Mouse (Mus musculus) liver, embryonic 14.5 days (tissue): ENCODE results near the gene Bmt2. TPM values are rescaled to one million over a fixed set of nuclear protein-coding genes. Genes with fewer than 3 reads are reported as not detected.
A peak's percentile ranks its signal among the peaks of the same experiment; 100 is the strongest.

Experiments
- ATAC-seq: fragments of 200-750 bp; cut with Nextera tagmentation; 2 replicates; pipeline ENCODE4 v1.8.0; 2017; ENCODE audit warnings: moderate number of reproducible peaks, mild to moderate bottlenecking, moderate library complexity; ENCODE audit not compliant: insufficient read depth
- DNase-seq, 3 experiments: peaks; one replicate each; pipeline ENCODE4 v3.0.0-alpha.2; 2012 to 2013; ENCODE audit warnings: low read depth in 3 of 3, low spot score in 3 of 3
- H3K27ac ChIP-seq: fragments of 300-500 bp; sonication (generic); 2 replicates; pipeline ENCODE4 v1.5.1; 2014; ENCODE audit warnings: moderate library complexity, mild to moderate bottlenecking, control low read depth, inconsistent platforms
- H3K27me3 ChIP-seq: fragments of 300-500 bp; sonication (generic); 2 replicates; pipeline ENCODE4 v1.6.1; 2014; ENCODE audit warnings: mild to moderate bottlenecking, low read length, moderate library complexity; ENCODE audit not compliant: control insufficient read depth, insufficient read depth
- H3K36me3 ChIP-seq: fragments of 300-500 bp; sonication (generic); replicated peaks from 2 replicates; pipeline ENCODE4 v1.6.1; 2014; ENCODE audit warnings: low read depth; ENCODE audit not compliant: control insufficient read depth, insufficient read depth
- H3K4me1 ChIP-seq, 2 experiments: fragments of 200-500 bp in 1 of 2; fragments of 300-500 bp in 1 of 2; sonication (generic) in 1 of 2; replicated peaks; 2 replicates each; pipeline ENCODE4 v1.6.1; 2012 to 2014; ENCODE audit warnings: antibody characterized with exemption in 1 of 2, inconsistent platforms in 1 of 2, low read length in 1 of 2; ENCODE audit not compliant: control insufficient read depth in 2 of 2, insufficient read depth in 2 of 2
- H3K4me2 ChIP-seq: fragments of 300-500 bp; sonication (generic); 2 replicates; pipeline ENCODE4 v1.6.1; 2014; ENCODE audit warnings: low read depth, mild to moderate bottlenecking, control low read depth, moderate library complexity
- H3K4me3 ChIP-seq, 2 experiments: fragments of 200-500 bp in 1 of 2; fragments of 300-500 bp in 1 of 2; sonication (generic) in 1 of 2; 2 replicates each; pipeline ENCODE4 v1.5.1; 2012 to 2014; ENCODE audit warnings: low read depth in 2 of 2, low read length in 2 of 2, mild to moderate bottlenecking in 2 of 2, control low read depth in 1 of 2, inconsistent platforms in 1 of 2, moderate library complexity in 1 of 2; ENCODE audit not compliant: insufficient read depth in 1 of 2
- H3K9ac ChIP-seq: fragments of 300-500 bp; sonication (generic); replicated peaks from 2 replicates; pipeline ENCODE4 v1.6.1; 2014; ENCODE audit warnings: mild to moderate bottlenecking, control low read depth, moderate library complexity
- H3K9me3 ChIP-seq: fragments of 300-500 bp; sonication (generic); 2 replicates; pipeline ENCODE4 v1.6.1; 2016; ENCODE audit warnings: low read length, mixed read lengths; ENCODE audit not compliant: control insufficient read depth
- CTCF ChIP-seq: IDR thresholded peaks from 2 replicates; pipeline ENCODE4 v1.5.1; 2016; ENCODE audit warnings: antibody characterized with exemption, low read depth, control low read depth
- EP300 ChIP-seq: IDR thresholded peaks from 2 replicates; pipeline ENCODE4 v1.6.1; 2016; ENCODE audit warnings: antibody characterized with exemption, low read depth
- WGBS: fragments of 180-500 bp; shearing (Covaris S2); extraction: QIAGEN DNeasy Blood & Tissue Kit; methylation state at CpG from one replicate; pipeline ENCODE4 v1.1.7; 2014; ENCODE audit not compliant: insufficient replicate concordance; 5-methylcytosine and 5-hydroxymethylcytosine counted together
- polyA plus RNA-seq, 2 experiments: library from polyadenylated mRNA; depleted of rRNA in 1 of 2; stranded (reverse) in 1 of 2; unstranded in 1 of 2; fragments of >200 nt; fragmentation: Nextera tagmentation in 1 of 2; extraction: Ambion mirVana in 1 of 2; gene quantifications; 2 replicates each; pipeline versions ENCODE4 v1.2.1 to v1.2.3; 2012 to 2014

Gene Bmt2
- polyA plus RNA-seq, 2 experiments: 2.2 to 3.0 TPM

- Histone ChIP-seq H3K4me1 (no peaks in the 10 kb centered on the region), H3K36me3 (no peaks in the 10 kb centered on the region), H3K27me3 (no peaks in the 10 kb centered on the region), H3K4me3 (no peak overlapping the region), H3K27ac (no peak overlapping the region), H3K9me3 (no peaks in the 10 kb centered on the region), H3K4me2 (no peak overlapping the region), H3K9ac (no peak overlapping the region)
- DNase-seq: no peak
- 42% methylated on average over 2 of the region's 2 CpGs for WGBS
- no peak for ATAC-seq
- TF ChIP-seq CTCF: no peak
- no peak for TF ChIP-seq EP300
Observed at GRCm38 (mm10) chr6:13691657-13692294, 14.0 kb upstream of the Bmt2 start.

- ATAC-seq (no peak), DNase-seq (no peak)
- H3K9me3 ChIP-seq: no peaks in the 10 kb centered on the region
- H3K27me3 ChIP-seq: no peaks in the 10 kb centered on the region
- no peak for TF ChIP-seq CTCF
- no peak for TF ChIP-seq EP300
- no peak overlapping the region for H3K27ac ChIP-seq
- H3K4me1 ChIP-seq: no peaks in the 10 kb centered on the region
- H3K36me3 ChIP-seq: no peaks in the 10 kb centered on the region
- no peak overlapping the region for H3K4me3 ChIP-seq
- no peak overlapping the region for H3K9ac ChIP-seq
- H3K4me2 ChIP-seq: no peak overlapping the region
Observed at GRCm38 (mm10) chr6:13690398-13690797, 12.6 kb upstream of the Bmt2 start.

- H3K9ac ChIP-seq: no peak overlapping the region
- no peaks in the 10 kb centered on the region for H3K4me1 ChIP-seq
- H3K4me3 ChIP-seq: no peak overlapping the region
- no peak for TF ChIP-seq CTCF
- TF ChIP-seq EP300: no peak
- no peaks in the 10 kb centered on the region for H3K27me3 ChIP-seq
- no peak for ATAC-seq
- no peaks in the 10 kb centered on the region for H3K9me3 ChIP-seq
- DNase-seq: no peak
- H3K4me2 ChIP-seq: no peak overlapping the region
- H3K27ac ChIP-seq: no peak overlapping the region
- WGBS: 61% methylated on average over 2 of the region's 2 CpGs
- no peaks in the 10 kb centered on the region for H3K36me3 ChIP-seq
Observed at GRCm38 (mm10) chr6:13683929-13684595, 6.3 kb upstream of the Bmt2 start.

- H3K4me2 ChIP-seq: peak overlapping the region; percentile 70
- H3K36me3 ChIP-seq: no peaks in the 10 kb centered on the region
- WGBS: 28% methylated on average over 5 of the region's 5 CpGs
- H3K27me3 ChIP-seq: no peaks in the 10 kb centered on the region
- no peaks in the 10 kb centered on the region; a peak in 3 of 4 replicates for H3K4me1 ChIP-seq
- TF ChIP-seq EP300 (no peak), CTCF (no peak)
- H3K9me3 ChIP-seq: no peaks in the 10 kb centered on the region
- no peak overlapping the region for H3K27ac ChIP-seq
- H3K4me3 ChIP-seq: peak overlapping the region; percentile 63 to 72
- ATAC-seq (no peak), DNase-seq (no peak)
- H3K9ac ChIP-seq: peak overlapping the region; percentile 52; the same call in 1 of the 2 replicates
Observed at GRCm38 (mm10) chr6:13678349-13678748, 583 bp upstream of the Bmt2 start.

GRCm38 (mm10) chr6:13677141-13677761 is 515 bp downstream of the Bmt2 start:
- ATAC-seq (peak; percentile 53), DNase-seq (peak; percentile 3 to 9 (median 4))
- Histone ChIP-seq H3K4me2 (peak overlapping the region; percentile 78), H3K4me1 (no peaks in the 10 kb centered on the region; a peak in 3 of 4 replicates), H3K9ac (peak overlapping the region; percentile 87), H3K9me3 (no peaks in the 10 kb centered on the region), H3K27me3 (no peaks in the 10 kb centered on the region), H3K27ac (peak overlapping the region; percentile 30; the same call in 1 of the 2 replicates), H3K36me3 (no peaks in the 10 kb centered on the region), H3K4me3 (peak overlapping the region; percentile 72 to 77)
- no peak for TF ChIP-seq EP300
- no peak for TF ChIP-seq CTCF
- under 1% methylated on average over 41 of the region's 43 CpGs for WGBS
